Mouse (Mus musculus) kidney, postnatal 10 days (tissue): ENCODE measurements around the gene Fkbp1a.

Source experiments
- DNase-seq: peaks from one replicate; pipeline ENCODE4 v3.0.0; 2021; ENCODE audit warnings: mixed read lengths

Gene Fkbp1a

GRCm38 (mm10) chr2:151542323-151543062 is at the start of gene Fkbp1a:
TSS of gene Fkbp1a (plus strand) at chr2:151542483.
- DNase-seq: peak; percentile 99

GRCm38 (mm10) chr2:151494035-151494803 is 48.1 kb upstream of the Fkbp1a start, which contains the start of gene Nsfl1c:
TSS of gene Nsfl1c (plus strand) at chr2:151494182.
- DNase-seq: peak; percentile 97

- DNase-seq: no peak
These were observed 43.9 kb upstream of the Fkbp1a start for GRCm38 (mm10) chr2:151498358-151498757.

GRCm38 (mm10) chr2:151500442-151501007 is 41.8 kb upstream of the Fkbp1a start:
- no peak for DNase-seq

GRCm38 (mm10) chr2:151504226-151504625 is 38.1 kb upstream of the Fkbp1a start:
- no peak for DNase-seq

GRCm38 (mm10) chr2:151512199-151512598 is 30.1 kb upstream of the Fkbp1a start:
- peak; percentile 84 for DNase-seq

GRCm38 (mm10) chr2:151513525-151514285 is 28.6 kb upstream of the Fkbp1a start:
- no peak for DNase-seq

- no peak for DNase-seq
These were observed 23.3 kb upstream of the Fkbp1a start for GRCm38 (mm10) chr2:151519000-151519399.

GRCm38 (mm10) chr2:151524324-151525041 is 17.8 kb upstream of the Fkbp1a start:
- no peak for DNase-seq

GRCm38 (mm10) chr2:151525520-151525919 is 16.8 kb upstream of the Fkbp1a start:
- no peak for DNase-seq

- no peak for DNase-seq
These were observed 14.2 kb upstream of the Fkbp1a start for GRCm38 (mm10) chr2:151528066-151528465.

- no peak for DNase-seq
These were observed 13.1 kb upstream of the Fkbp1a start for GRCm38 (mm10) chr2:151529169-151529568.

- DNase-seq: no peak
These were observed 11.7 kb upstream of the Fkbp1a start for GRCm38 (mm10) chr2:151530378-151531230.

GRCm38 (mm10) chr2:151533632-151534031 is 8.7 kb upstream of the Fkbp1a start:
- DNase-seq: no peak

GRCm38 (mm10) chr2:151535961-151536617 is 6.2 kb upstream of the Fkbp1a start:
- peak; percentile 32 for DNase-seq

GRCm38 (mm10) chr2:151536618-151536974 is 5.7 kb upstream of the Fkbp1a start:
- DNase-seq: peak; percentile 89

GRCm38 (mm10) chr2:151538646-151539045 is 3.6 kb upstream of the Fkbp1a start:
- DNase-seq: no peak

- DNase-seq: peak; percentile 88
These were observed 996 bp downstream of the Fkbp1a start for GRCm38 (mm10) chr2:151543063-151543895.

- no peak for DNase-seq
These were observed 2.4 kb downstream of the Fkbp1a start for GRCm38 (mm10) chr2:151544673-151545072.

GRCm38 (mm10) chr2:151546571-151546970 is 4.3 kb downstream of the Fkbp1a start:
- no peak for DNase-seq
